Mouse (Mus musculus) layer of hippocampus, postnatal 10 days (tissue): ENCODE measurements around the gene Nlrp3. TPM values are rescaled to one million over a fixed set of nuclear protein-coding genes. Genes with fewer than 3 reads are reported as not detected.
A peak's percentile ranks its signal among the peaks of the same experiment; 100 is the strongest.
"Not testable (repeated sequence)": the region's sequence is repeated elsewhere in the genome, so short reads cannot be mapped to it uniquely, and the experiment has no call there.

ENCODE experiments used
- DNase-seq, 2 experiments: peaks; one replicate each; pipeline ENCODE4 v3.0.0; 2021; ENCODE audit warnings: low spot score in 2 of 2
- total RNA-seq, 2 experiments: library from RNA; stranded (reverse); gene quantifications; 2 replicates each; pipeline ENCODE4 v1.2.3; 2021

Gene Nlrp3
- total RNA-seq, 2 experiments from 2014 or later, result 1.0 TPM

DNA sequence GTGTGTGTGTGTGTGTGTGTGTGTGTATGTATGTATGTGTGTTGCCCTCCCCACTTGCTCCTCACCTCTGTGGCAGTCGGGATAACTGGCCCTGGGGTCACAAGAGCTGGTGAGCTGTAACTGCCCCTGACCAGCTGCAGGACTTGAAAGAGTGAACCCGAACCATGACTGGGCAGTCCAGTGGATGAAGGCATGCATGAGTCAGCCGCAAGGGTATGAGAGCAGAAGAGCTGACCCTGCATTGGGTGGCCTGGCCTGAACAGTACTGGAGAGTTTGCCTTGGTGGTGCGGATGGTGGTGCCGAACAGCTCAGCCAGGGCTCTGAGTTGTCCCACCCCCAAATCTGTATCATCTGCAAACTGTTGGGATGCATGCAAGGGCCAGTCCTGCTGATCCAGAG is 9.8 kb upstream of the Nlrp3 start:
- DNase-seq, result no peak

DNA sequence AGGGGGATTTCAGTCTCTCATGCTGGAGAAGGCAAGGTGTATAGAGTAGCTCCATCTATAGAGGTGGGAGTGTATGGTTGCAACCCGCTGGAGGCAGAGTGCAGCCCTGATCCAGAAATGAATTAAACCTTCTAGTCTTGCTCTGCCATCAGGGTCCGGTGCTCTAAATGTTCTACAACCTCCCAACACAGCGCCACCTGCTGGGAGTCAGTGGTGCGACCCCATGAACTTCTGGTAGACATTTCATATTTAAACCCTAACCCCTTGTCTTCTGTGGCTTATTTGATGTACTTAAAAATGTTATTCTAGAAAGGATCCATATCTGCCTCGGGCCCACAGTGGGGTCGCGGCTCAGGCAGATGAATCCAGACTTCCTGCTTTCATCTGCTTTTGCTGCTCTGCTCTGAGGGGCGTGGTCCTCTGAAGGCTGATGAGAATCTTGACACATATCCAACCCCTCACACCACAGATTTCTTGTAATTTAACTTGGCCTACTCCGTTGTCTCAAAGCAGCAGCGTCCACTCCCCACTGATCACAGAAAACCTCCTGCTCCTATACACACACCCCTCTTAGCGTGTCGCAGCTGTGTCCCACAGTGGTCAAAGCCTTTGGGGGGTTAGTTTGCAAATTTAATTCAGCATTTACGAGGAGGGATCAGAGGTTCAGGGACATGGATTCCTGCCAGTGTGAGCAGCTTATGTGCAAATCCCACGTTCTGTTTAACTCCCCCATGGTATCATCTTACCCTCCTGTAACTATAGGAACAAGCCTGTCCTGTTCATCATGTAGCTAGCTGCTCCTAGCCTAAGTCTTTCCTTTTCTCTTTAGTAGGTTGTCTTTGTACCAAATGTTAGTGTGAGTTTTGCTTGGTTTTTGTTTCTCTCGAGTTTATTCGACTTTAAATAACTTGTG is 3.9 kb upstream of the Nlrp3 start:
- no peak for DNase-seq

DNA sequence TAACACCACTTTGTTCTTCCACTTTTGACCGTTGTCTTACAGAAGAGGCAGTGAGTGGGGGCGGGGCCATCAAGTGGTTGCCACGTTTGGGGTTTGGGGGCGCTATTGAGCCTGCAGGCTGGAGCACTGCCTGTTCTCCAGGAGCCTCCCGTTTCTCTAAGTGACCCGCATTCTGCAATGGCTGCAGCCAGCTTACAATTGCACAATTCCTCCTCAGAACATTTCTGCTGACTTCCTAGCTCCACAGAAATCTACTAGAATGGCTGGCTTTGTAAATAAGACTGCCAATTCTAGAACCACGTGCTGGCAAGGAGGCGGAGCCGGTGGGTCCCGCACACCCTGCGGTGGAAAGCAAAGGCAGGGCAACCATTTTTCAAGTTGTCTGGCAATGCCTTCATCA is 3.0 kb upstream of the Nlrp3 start:
- DNase-seq, result peak; percentile 65 to 66

DNA sequence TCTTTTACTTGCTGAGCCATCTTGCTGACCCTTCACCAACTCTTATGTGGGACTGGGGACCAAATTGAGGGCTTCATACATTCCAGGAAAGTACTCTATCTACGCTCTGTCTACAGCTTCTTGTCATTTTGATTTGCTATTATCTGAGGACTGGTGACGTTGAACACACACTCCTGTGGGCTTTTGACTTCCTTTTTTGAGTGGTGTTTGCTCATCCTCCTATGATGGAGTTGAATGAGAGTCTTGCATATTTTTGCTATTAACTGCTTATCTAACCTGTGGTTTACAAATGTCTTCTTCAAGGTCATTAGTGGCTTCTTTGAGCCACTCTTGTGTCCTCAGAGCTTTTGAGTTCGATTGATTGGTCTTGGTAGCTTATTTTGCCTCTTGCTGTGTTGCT is 1.2 kb upstream of the Nlrp3 start:
- DNase-seq, result no peak

DNA sequence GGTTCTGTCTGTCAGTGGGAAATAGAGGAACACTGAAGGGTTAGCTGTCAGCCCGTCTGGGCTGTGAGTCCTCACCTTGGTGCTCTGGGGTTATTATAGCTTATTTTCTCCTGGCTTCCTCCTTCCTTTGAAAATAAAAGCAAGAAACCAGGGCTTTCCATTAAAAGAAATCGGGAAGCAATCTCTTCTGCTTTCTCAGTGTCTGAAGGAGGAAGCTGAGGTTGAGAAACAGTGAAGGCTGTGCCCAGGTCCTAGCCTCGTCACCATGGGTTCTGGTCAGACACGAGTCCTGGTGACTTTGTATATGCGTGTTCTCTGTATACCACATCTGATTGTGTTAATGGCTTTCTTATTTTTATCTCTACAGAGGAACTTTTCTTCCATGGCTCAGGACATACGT is 1.1 kb downstream of the Nlrp3 start:
- DNase-seq, result no peak

DNA sequence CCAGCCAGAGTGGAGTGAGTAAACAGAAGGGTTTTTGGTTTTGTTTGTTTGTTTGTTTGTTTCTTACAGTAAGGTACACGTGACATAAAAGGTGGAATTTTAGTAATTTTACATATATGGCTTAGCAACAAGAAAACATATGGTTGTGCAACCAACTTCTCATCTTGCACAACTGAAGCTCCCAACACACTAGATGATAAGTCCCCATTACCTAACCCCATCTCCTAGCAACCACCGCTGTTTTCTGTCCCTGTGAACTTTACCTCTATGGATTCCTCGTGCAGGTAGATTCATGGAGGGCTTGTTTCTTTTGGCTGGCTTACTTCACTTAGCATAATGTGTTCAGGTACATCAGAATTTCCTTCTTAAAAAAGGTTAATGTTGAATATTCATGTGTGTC is 2.0 kb downstream of the Nlrp3 start:
- no peak for DNase-seq

DNA sequence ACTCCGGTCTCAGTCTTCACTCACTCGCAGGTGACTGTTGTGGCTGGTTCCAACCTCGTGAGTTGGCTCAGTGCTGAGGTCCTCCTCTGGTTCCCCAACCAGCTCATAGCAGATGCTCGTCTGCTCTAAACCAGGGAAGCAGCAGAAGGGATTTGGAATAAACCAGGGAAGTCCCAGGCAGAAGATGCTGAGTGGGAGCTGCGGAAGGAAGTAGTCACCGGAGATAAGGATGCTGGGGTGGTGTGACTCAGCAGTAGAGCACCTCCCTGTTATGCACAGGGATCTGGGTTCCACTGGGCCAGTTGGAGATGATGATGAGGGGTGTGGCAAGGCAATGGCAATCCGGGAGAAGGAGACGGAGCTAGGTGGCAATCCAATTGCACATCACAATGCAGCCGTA is 2.6 kb downstream of the Nlrp3 start:
- no peak for DNase-seq

DNA sequence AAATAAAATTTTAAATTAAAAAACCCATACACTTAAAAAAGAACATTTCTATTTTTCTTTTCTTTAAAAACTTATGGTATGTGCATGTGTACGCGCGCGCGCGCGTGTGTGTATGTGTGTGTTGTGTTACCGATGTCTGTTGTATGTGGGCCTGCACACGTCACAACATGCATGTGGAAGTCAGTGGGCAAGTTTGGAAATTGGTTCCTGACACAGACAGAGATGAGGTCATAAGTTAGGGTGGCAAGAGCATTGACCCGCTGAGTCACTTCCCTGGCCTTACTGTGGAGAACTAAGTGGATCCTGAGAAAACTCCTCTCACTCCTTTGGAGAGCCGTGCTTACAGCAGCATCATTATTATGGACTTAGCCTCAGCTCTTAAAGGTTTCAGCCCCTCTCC is 12.8 kb downstream of the Nlrp3 start:
- DNase-seq, result no peak

DNA sequence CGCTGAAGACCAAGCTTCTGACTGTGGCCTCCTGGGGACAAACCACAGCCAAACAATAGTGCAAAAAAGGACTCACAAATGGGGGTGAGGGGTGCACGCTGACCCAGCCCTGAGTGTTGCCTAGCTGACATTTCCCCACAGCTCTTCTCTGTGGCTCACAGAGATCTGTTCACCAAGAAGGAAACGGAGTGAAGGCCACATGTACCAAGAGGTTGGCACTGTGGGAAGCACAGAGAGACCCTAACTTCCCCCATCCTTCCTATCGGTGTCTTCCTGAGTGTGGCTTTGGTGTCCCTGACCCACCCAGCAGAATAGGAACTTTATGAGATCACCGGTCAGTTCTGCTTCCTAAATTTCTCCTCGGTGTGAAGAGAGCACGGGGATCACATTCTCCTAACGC is 13.2 kb downstream of the Nlrp3 start:
- no peak for DNase-seq

DNA sequence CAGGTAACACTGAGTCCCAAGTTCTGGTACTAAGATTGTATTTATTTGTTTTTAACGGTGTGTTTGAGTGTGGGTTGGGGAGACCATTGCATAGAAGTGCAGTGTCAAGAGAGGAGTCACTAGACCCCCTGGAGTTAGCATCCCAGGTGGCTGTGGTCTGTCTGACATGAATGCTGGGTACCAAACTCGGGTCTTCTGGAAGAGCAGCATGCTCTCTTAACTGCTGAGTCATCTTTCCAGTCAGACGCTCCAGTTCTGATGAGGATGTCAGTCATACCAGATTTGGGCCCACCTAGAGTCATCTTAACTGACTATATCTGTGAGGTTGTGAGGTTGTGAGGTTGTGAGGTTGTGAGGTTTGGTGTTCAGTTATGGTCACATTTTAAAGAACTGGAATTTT is 19.5 kb downstream of the Nlrp3 start:
- DNase-seq, result no peak

DNA sequence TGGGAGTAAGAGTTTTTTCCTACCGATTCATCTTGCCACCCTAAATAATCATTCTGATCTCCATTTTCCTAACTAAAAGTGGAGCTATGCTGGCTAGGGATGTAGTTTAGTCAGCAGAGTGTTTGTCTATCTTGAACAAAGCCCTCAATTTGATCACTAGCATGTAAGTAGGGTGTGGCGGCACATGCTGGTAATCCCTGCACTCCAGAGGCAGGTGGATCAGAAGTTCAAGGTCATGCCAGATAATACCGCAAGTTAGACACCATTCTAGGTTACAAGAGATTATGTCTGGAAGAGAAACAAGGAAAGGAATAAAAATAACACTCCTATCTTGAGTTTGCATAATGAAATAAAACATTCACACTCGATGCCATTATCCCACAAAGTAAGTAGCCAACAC is 21.0 kb downstream of the Nlrp3 start:
- no peak for DNase-seq

DNA sequence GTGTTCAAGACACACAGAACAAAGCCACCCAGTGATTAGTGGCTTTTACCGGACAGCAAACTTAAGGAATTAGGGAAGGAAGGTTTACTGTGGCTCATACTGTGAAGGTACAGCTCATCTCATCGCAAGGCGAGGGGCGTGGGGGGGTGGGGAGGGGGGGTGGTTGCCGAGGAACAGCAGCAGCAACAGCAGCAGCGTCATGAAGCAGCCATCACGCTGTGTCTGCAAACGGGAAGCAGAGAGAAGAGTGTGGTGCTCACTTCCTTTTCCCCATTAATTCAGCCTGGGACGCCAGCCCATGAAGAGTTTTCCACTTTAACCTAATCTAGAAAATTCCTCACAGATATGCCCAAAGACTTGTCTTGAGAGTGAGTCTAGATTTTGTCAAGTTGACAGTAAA is 21.5 kb downstream of the Nlrp3 start:
- DNase-seq, result no peak

DNA sequence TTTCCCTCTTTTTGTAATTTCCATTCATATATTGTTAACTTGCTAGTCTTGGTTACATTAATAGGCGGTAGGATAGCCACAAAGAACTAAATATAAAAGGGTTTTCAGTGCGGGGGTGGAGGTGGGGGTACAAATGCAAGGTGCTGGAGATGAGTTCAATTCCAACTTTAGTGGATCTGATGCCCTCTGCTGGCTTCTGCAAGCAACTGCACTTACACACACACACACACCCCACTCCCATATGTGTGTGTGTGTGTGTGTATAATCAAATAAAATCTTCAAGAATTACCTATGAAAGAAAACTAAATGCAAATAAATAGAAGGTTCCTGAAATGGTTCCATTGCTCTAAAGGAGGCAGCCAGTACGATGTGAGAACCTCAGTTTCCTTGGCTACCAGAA is 27.9 kb downstream of the Nlrp3 start:
- DNase-seq, result peak in 1 of 2 experiments; percentile 28

DNA sequence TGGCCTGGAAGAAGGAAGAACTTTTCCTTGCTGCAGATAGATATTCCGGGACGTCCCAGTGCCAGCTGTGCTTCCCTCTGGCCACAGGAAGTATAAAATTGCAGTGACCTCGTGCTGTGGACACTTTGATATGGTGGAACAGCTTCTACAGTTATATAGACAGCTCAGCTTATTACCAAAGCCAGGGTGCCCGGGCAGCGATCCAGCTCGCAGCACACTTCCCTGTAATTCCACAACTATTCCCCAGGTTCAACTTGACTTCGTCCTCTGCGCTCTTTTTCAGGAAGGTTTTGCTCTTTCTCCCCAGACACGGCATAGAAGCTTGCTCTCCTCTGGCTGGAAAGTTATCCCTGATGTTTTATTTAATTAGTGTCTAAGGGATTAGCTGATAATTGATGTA is 34.4 kb downstream of the Nlrp3 start:
- no peak for DNase-seq

DNA sequence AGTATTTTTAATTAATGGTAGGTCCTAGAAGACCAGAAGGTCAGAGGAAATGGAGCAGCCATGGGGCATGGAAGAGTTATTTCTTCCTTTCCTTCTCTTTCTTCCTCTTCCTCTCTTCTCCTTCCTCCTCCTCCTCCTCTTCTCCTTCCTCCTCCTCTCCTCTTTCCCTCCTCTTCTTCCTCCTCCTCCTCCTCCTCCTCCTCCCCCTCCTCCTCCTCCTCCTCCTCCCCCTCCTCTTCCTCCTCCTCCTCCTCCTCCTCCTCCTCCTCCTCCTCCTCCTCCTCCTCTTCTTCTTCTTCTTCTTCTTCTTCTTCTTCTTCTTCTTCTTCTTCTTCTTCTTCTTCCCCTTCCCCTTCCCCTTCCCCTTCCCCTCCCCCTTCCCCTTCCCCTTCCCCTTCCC is 34.8 kb downstream of the Nlrp3 start, which contains the start of gene Olfr222:
Olfr222 (minus strand) TSS at position 101 of the 400 bp plus-strand sequence.
- DNase-seq, result not testable (repeated sequence)

DNA sequence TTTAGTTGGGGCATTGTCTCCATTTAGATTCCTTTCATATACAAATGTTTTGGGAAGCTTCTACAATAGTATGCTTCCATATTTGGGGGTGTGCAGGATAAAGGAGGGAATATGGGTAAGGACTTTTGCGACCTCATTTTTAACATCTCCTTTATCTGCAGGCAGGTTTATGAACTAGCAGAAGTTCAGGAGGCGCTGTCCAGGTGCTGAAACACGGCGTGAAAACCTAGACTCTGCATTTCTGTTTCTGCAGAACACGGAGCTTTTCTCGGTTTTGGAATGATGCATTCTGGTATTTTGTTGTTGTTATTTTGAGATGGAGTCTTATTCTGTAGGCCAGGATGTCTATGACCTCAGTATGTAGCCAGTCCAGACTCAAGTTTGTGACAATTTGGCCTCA is 43.2 kb downstream of the Nlrp3 start:
- DNase-seq, result no peak

DNA sequence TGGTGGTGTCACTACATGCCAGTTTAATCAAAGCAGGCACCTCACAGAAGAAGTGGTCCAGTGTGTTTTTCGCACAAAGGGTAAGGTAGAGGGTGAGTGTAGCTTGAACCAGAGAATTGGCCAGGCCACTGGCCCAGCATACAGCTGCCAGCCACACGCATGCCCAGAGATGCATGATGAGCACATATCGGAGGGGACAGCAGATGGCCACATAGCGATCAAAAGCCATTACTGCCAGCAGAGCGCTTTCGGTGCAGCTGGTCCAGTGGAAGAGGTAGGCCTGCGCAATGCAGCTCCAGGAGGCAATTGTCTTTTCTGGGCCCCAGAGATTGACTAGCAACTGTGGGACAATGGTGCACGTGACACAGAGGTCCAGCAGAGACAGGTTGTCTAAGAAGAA is 48.1 kb downstream of the Nlrp3 start:
- DNase-seq, result no peak

DNA sequence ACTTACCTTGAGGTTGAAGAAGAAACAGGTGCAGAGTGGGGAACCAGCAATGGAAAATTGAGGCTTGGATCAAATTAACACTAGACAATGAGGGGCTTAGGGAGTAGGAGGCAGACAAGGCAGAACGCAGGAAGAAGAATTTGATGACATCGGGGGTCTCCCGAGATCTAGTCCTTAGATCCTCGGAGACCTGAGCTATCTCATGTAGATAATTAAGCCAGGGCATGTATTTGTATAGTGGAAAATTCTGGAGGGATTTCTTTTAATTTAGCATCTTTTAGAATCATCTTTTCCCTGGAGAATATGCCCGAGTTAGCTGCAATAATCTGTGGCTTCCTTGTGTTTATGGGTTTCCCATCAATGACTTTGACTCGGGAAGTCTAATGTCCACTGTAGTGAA is 51.8 kb downstream of the Nlrp3 start, which contains the start of gene Olfr223:
Olfr223 (minus strand) TSS at position 101 of the 400 bp plus-strand sequence.
- no peak for DNase-seq

DNA sequence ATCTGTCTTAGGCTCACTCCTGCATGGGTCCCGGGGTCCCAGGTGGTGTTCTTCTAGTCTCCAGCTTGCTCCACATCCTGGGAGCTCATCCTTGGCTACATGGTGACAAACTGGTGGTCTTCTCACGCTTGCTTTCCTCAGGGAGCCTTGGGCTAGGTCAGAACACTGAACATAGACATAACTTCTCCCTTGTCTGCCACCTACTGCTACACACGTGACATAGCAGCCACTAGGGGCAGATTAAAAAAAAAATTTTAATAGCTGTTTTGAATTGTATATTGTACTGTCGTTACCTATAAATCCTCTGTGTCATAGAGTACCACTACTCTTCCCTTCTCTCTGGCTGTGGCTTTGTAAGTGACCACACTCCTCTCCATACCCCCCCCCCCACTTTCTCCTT is 54.7 kb downstream of the Nlrp3 start:
- DNase-seq, result no peak

DNA sequence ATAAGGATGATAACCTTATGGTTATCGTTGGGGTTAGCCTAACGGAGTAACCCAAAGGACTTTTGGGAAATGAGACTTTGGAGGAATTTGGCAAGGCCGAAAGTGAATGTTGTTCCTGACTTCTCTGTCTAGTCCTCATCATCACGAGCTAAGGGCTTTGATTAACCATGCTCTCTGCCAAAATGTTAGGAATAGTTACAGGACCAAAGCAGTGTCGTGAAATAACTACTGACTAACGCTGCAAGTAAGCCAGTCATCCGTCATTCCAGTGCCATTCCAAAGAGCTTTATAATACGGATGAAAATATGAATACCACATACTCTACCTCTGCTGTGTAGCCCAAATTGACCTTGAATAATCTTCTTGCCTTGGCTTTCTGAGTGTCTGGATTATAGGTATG is 55.6 kb downstream of the Nlrp3 start:
- DNase-seq, result no peak

DNA sequence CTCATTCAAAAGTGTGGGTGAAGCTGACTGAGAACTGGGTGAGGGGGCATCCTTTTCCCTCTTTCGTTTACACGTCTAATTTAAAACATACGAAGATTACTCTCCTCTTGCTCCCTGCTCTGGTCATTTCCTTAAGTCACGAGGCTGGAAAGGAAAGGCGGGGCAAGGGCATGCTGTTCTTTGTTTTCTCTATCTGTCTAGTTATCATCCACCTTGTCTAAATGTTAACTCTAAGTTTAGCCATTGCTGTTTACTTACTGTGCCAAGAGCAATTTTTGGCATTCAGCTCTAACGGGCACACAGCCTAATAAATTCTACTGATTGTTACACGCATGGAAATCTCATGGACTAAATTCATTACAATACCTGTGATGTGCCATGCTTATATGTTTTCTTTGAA is 57.8 kb downstream of the Nlrp3 start:
- no peak for DNase-seq

DNA sequence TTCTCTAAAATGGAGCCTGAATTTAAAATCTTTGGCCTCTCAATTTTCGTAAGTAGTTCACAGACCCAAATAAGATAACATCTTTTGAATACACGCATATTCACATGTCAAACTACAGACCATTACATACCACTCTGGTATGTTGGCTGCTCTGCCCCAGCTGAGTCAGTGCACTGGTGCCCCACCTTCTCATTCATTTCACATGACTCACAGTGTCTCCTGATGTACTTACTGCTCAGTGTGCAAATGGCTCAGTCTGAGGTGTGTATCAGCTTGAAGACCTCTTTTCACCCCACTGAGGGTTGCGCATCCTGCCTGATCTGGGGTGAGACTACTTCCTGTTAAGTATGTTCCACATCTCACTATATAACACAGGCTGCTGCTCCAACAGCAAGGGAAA is 59.5 kb downstream of the Nlrp3 start:
- no peak for DNase-seq

DNA sequence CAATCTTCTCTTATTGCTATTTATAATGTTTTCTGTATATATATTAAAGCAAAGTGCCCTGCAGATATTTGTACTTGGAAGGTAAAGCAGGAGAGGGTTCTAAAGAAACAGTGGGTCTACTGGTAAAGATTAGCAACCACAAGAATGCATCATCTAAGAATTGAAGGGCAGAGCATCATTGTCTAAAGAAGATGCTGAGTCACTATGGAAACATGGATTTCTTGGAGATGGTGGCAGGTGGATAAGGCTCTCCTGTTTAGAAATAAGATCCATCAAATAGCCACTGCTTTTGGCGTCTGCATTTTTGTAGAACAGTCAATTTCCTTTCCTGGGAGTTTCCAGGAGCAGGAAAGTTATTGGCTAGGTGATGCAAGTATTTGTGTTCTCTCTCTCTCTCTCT is 60.9 kb downstream of the Nlrp3 start:
- DNase-seq, result no peak
